Mouse (Mus musculus) midbrain, postnatal 0 days (tissue): ENCODE measurements around the gene Prm2. TPM values are rescaled to one million over a fixed set of nuclear protein-coding genes. Genes with fewer than 3 reads are reported as not detected.

Experiments
- ATAC-seq: fragments of 200-750 bp; cut with Nextera tagmentation; 2 replicates; pipeline ENCODE4 v1.8.0; 2017; ENCODE audit warnings: moderate number of reproducible peaks, mild to moderate bottlenecking, moderate TSS enrichment, moderate library complexity; ENCODE audit not compliant: low FRiP score
- DNase-seq: peaks from one replicate; pipeline ENCODE4 v3.0.0-alpha.2; 2015; ENCODE audit warnings: low spot score
- H3K27ac ChIP-seq: fragments of 300-500 bp; sonication (generic); 2 replicates; pipeline ENCODE4 v1.5.1; 2014; ENCODE audit warnings: low read depth, mild to moderate bottlenecking, low read length, mixed read lengths
- H3K27me3 ChIP-seq: fragments of 300-500 bp; sonication (generic); 2 replicates; pipeline ENCODE4 v1.6.1; 2014; ENCODE audit warnings: low read length, control low read depth, mixed read lengths; ENCODE audit not compliant: insufficient read depth
- H3K36me3 ChIP-seq: fragments of 300-500 bp; sonication (generic); 2 replicates; pipeline ENCODE4 v1.6.1; 2014; ENCODE audit warnings: low read length, control low read depth, mixed read lengths; ENCODE audit not compliant: insufficient read depth
- H3K4me1 ChIP-seq: fragments of 300-500 bp; sonication (generic); 2 replicates; pipeline ENCODE4 v1.6.1; 2014; ENCODE audit warnings: mild to moderate bottlenecking, control low read depth, antibody characterized with exemption, low read length, mixed read lengths; ENCODE audit not compliant: insufficient read depth
- H3K4me2 ChIP-seq: fragments of 300-500 bp; sonication (generic); 2 replicates; pipeline ENCODE4 v1.6.1; 2014; ENCODE audit warnings: low read depth, mild to moderate bottlenecking, low read length, mixed read lengths; ENCODE audit not compliant: poor library complexity, severe bottlenecking
- H3K4me3 ChIP-seq: fragments of 300-500 bp; sonication (generic); 2 replicates; pipeline ENCODE4 v1.5.1; 2014; ENCODE audit warnings: low read depth, mild to moderate bottlenecking, low read length, moderate library complexity
- H3K9ac ChIP-seq: fragments of 300-500 bp; sonication (generic); replicated peaks from 2 replicates; pipeline ENCODE4 v1.6.1; 2014; ENCODE audit warnings: mild to moderate bottlenecking, low read length, moderate library complexity, mixed read lengths; ENCODE audit not compliant: poor library complexity, severe bottlenecking
- H3K9me3 ChIP-seq: fragments of 300-500 bp; sonication (generic); 2 replicates; pipeline ENCODE4 v1.6.1; 2016; ENCODE audit warnings: low read length, control low read depth
- CTCF ChIP-seq: IDR thresholded peaks from 2 replicates; pipeline ENCODE4 v1.5.1; 2016; ENCODE audit warnings: antibody characterized with exemption, mild to moderate bottlenecking
- WGBS: fragments of 180-500 bp; shearing (Covaris S2); extraction: QIAGEN DNeasy Blood & Tissue Kit; methylation state at CpG from one replicate; pipeline ENCODE4 v1.1.7; 2014; 5-methylcytosine and 5-hydroxymethylcytosine counted together
- polyA plus RNA-seq: library from polyadenylated mRNA; unstranded; fragments of >200 nt; fragmentation: Nextera tagmentation; extraction: Ambion mirVana; gene quantifications from 2 replicates; pipeline ENCODE4 v1.2.1, GENCODE M21; 2015
- total RNA-seq: library from RNA; depleted of rRNA; stranded (reverse); fragments of >200 nt; gene quantifications from 2 replicates; pipeline ENCODE4 v1.2.3, GENCODE M21; 2014

Gene Prm2
- total and polyA plus RNA-seq, 2 experiments from 2014 or later = not detected

- 90% methylated on average over 7 of the region's 7 CpGs for WGBS
- H3K4me1 ChIP-seq = peaks cover 8% of the 10 kb centered on the region; the same call in 1 of the 2 replicates
- no peak overlapping the region for H3K4me3 ChIP-seq
- H3K9me3 ChIP-seq = no peaks in the 10 kb centered on the region
- H3K9ac ChIP-seq = no peak overlapping the region
- no peak overlapping the region for H3K4me2 ChIP-seq
- no peaks in the 10 kb centered on the region for H3K27me3 ChIP-seq
- peak; percentile 35 for TF ChIP-seq CTCF
- ATAC-seq (no peak), DNase-seq (no peak)
- H3K36me3 ChIP-seq = no peaks in the 10 kb centered on the region
- no peak overlapping the region for H3K27ac ChIP-seq
Observed at GRCm38 (mm10) chr16:10787548-10788058, 8.3 kb downstream of the Prm2 start.

GRCm38 (mm10) chr16:10786782-10787547 is 9.0 kb downstream of the Prm2 start:
- DNase-seq = no peak
- no peaks in the 10 kb centered on the region for H3K27me3 ChIP-seq
- H3K9ac ChIP-seq = no peak overlapping the region
- no peak for ATAC-seq
- H3K4me1 ChIP-seq = peaks cover 11% of the 10 kb centered on the region; the same call in 1 of the 2 replicates
- H3K27ac ChIP-seq = no peak overlapping the region
- H3K4me2 ChIP-seq = no peak overlapping the region; the same call in 1 of the 2 replicates
- TF ChIP-seq CTCF = no peak
- 71% methylated on average over 4 of the region's 4 CpGs for WGBS
- H3K4me3 ChIP-seq = no peak overlapping the region
- no peaks in the 10 kb centered on the region for H3K36me3 ChIP-seq
- H3K9me3 ChIP-seq = no peaks in the 10 kb centered on the region

DNA sequence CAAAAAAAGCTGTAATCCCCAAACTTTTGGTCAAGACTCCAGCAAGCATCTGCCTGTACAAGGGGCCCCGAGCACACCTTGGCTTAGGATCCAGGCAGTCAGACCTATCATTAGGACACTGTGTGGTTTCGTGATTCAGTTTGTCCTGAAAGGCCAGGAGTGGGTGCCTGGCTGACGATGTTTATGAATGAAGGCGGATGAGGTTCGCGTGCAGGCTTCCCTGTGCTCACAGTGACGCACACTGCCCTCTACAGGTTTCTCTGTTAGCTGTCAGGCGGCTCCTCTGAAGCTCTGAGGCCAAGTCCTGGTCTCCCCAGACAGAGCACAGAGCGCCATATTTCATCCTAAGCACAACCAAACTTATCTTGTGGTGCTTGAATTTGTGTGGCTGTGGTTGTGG is 9.6 kb downstream of the Prm2 start:
- peak overlapping the region; percentile 90 for H3K27ac ChIP-seq
- H3K36me3 ChIP-seq = no peaks in the 10 kb centered on the region
- WGBS = under 1% methylated on average over 9 of the region's 9 CpGs
- peak; percentile 94 for DNase-seq
- H3K4me2 ChIP-seq = peak overlapping the region; percentile 99
- TF ChIP-seq CTCF = peak; percentile 92
- H3K9me3 ChIP-seq = no peaks in the 10 kb centered on the region
- no peaks in the 10 kb centered on the region for H3K27me3 ChIP-seq
- peaks cover 11% of the 10 kb centered on the region; the same call in 1 of the 2 replicates for H3K4me1 ChIP-seq
- peak overlapping the region; percentile 65 for H3K4me3 ChIP-seq
- peak; percentile 28 for ATAC-seq
- H3K9ac ChIP-seq = peak overlapping the region; percentile 82; the same call in 1 of the 2 replicates

GRCm38 (mm10) chr16:10785371-10786231 is 10.3 kb downstream of the Prm2 start, which contains the start of gene Socs1:
TSS of gene Socs1 (minus strand) at chr16:10785536.
- WGBS = under 1% methylated on average over 59 of the region's 59 CpGs
- Histone ChIP-seq H3K9me3 (no peaks in the 10 kb centered on the region), H3K4me3 (peak within 1 kb of the TSS; percentile 65), H3K4me2 (peak within 1 kb of the TSS; percentile 99), H3K4me1 (peaks cover 11% of the 10 kb centered on the region; the same call in 1 of the 2 replicates), H3K27me3 (no peaks in the 10 kb centered on the region; the same call in 1 of the 2 replicates), H3K9ac (peak within 1 kb of the TSS; percentile 82), H3K36me3 (no peaks in the 10 kb centered on the region), H3K27ac (peak within 1 kb of the TSS; percentile 90)
- peak; percentile 87 for ATAC-seq
- DNase-seq = peak; percentile 91
- no peak for TF ChIP-seq CTCF

- Histone ChIP-seq H3K9me3 (no peaks in the 10 kb centered on the region), H3K4me3 (peak overlapping the region; percentile 65), H3K4me1 (peaks cover 11% of the 10 kb centered on the region; the same call in 1 of the 2 replicates), H3K27me3 (no peaks in the 10 kb centered on the region; the same call in 1 of the 2 replicates), H3K9ac (peak overlapping the region; percentile 82), H3K27ac (peak overlapping the region; percentile 90), H3K4me2 (peak overlapping the region; percentile 99), H3K36me3 (no peaks in the 10 kb centered on the region)
- peak; percentile 85 for TF ChIP-seq CTCF
- peak; percentile 87 for ATAC-seq
- under 1% methylated on average over 46 of the region's 55 CpGs for WGBS
- DNase-seq = peak; percentile 89
Observed at GRCm38 (mm10) chr16:10784793-10785370, 11.1 kb downstream of the Prm2 start.
